Mouse (Mus musculus): ENCODE results near the gene Gm3952. TPM values are rescaled to one million over a fixed set of nuclear protein-coding genes. Genes with fewer than 3 reads are reported as not detected.

Gm3952 gene
- polyA plus RNA-seq, 1 experiment from 2014 or later: not detected

- Histone ChIP-seq H3K27ac (replicated peaks) (no peak overlapping the region), H3K9me3 (replicated peaks) (no peaks in the 10 kb centered on the region), H3K27me3 (replicated peaks) (no peaks in the 10 kb centered on the region), H3K36me3 (no peaks in the 10 kb centered on the region), H3K4me1 (no peaks in the 10 kb centered on the region), H3K4me3 (replicated peaks) (no peak overlapping the region), H3K4me2 (no peak overlapping the region), H3K9ac (replicated peaks) (no peak overlapping the region)
- WGBS: 100% methylated on average over 1 of the region's 1 CpGs
- no peak for ATAC-seq (ENCODE audit: low FRiP score)
Measured at GRCm38 (mm10) chr8:128696701-128697397, 101.6 kb downstream of the Gm3952 start.

Other genes with a start within 250 kb of the Gm3952 start
- 91.7 and 119 TPM in 2 replicates for gene Itgb1, start 113.0 kb downstream of the Gm3952 start, polyA plus RNA-seq (2015; fragmentation: Nextera tagmentation; extraction: Ambion mirVana)